Mouse (Mus musculus) liver, adult (tissue): ENCODE measurements around the gene Calml3.
"Not testable (repeated sequence)": the region's sequence is repeated elsewhere in the genome, so short reads cannot be mapped to it uniquely, and the experiment has no call there.

Experiments used
- GATA4 ChIP-seq: IDR thresholded peaks from 2 replicates; pipeline ENCODE4 v1.6.1; 2014; ENCODE audit warnings: mild to moderate bottlenecking, low read length; ENCODE audit not compliant: insufficient replicate concordance

The Calml3 gene

GRCm38 (mm10) chr13:3804186-3804585 is at the start of gene Calml3:
TSS of gene Calml3 (minus strand) at chr13:3804316.
- TF ChIP-seq GATA4, result no peak

GRCm38 (mm10) chr13:3850330-3850729 is 46.2 kb upstream of the Calml3 start:
- TF ChIP-seq GATA4, result no peak

- not testable (repeated sequence) for TF ChIP-seq GATA4
These were observed 33.2 kb upstream of the Calml3 start, which contains the start of gene Calm4 for GRCm38 (mm10) chr13:3837312-3837807. TSS of gene Calm4 (plus strand) at chr13:3837757.

GRCm38 (mm10) chr13:3832450-3832849 is 28.3 kb upstream of the Calml3 start:
- no peak for TF ChIP-seq GATA4

- TF ChIP-seq GATA4, result no peak
These were observed 27.9 kb upstream of the Calml3 start for GRCm38 (mm10) chr13:3831994-3832393.

GRCm38 (mm10) chr13:3831546-3831945 is 27.4 kb upstream of the Calml3 start:
- TF ChIP-seq GATA4, result no peak

- no peak for TF ChIP-seq GATA4
These were observed 21.6 kb upstream of the Calml3 start for GRCm38 (mm10) chr13:3825726-3826125.

- TF ChIP-seq GATA4, result no peak
These were observed 18.0 kb upstream of the Calml3 start for GRCm38 (mm10) chr13:3822105-3822504.

- no peak for TF ChIP-seq GATA4
These were observed 14.6 kb upstream of the Calml3 start for GRCm38 (mm10) chr13:3818740-3819076.

GRCm38 (mm10) chr13:3818012-3818739 is 14.1 kb upstream of the Calml3 start:
- TF ChIP-seq GATA4, result no peak

- TF ChIP-seq GATA4, result no peak
These were observed 3.2 kb upstream of the Calml3 start for GRCm38 (mm10) chr13:3807131-3807827.

- 0 out of 2 replicates have a peak, but pooled peaks have one; percentile 6 for TF ChIP-seq GATA4
These were observed 1.5 kb upstream of the Calml3 start for GRCm38 (mm10) chr13:3805638-3806037.

GRCm38 (mm10) chr13:3805132-3805531 is 1.0 kb upstream of the Calml3 start:
- TF ChIP-seq GATA4, result no peak

- TF ChIP-seq GATA4, result no peak
These were observed 4.7 kb downstream of the Calml3 start for GRCm38 (mm10) chr13:3799386-3799785.

- TF ChIP-seq GATA4, result no peak
These were observed 5.4 kb downstream of the Calml3 start for GRCm38 (mm10) chr13:3798751-3799150.

GRCm38 (mm10) chr13:3796649-3797048 is 7.5 kb downstream of the Calml3 start:
- TF ChIP-seq GATA4, result no peak
